Mouse (Mus musculus) T-helper 1 cell (primary cell): ENCODE measurements around the gene Acbd3.

Source experiments
- in situ Hi-C: fragments of 300-600 bp; cut with MboI, MseI; formaldehyde crosslinking; loops from one replicate; pipeline ENCODE4 v1.15.1; 2025; ENCODE audit warnings: high pct_unique_total_duplicates

Acbd3 gene

GRCm38 (mm10) chr1:180762180-180762579, 36.3 kb downstream of the Acbd3 start:
- in situ Hi-C loops: loop anchor here (5.0 kb wide), 1 partner anchor 45 kb away; no protein-coding TSS in a partner anchor

DNA sequence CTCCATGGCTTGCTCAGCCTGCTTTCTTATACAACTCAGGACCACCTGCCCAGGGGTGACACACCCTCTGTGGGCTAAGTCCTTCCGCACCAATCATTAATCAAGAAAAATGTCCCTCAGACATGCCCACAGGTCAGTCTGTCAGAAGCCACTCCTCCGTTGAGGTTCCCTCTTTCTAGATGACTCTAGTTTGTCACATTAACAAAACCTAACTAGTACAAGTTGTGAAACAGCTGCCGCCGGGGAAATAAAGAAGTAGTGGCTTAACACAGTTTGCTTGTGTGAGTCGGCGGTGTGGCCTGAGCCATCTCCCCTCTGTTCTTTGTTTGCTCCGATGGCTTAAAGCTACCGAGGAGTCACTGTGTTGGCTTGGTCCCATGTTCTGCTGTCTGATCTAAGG, 36.8 kb downstream of the Acbd3 start:
- in situ Hi-C loops: loop anchor here (5.0 kb wide), 1 partner anchor 45 kb away; no protein-coding TSS in a partner anchor

DNA sequence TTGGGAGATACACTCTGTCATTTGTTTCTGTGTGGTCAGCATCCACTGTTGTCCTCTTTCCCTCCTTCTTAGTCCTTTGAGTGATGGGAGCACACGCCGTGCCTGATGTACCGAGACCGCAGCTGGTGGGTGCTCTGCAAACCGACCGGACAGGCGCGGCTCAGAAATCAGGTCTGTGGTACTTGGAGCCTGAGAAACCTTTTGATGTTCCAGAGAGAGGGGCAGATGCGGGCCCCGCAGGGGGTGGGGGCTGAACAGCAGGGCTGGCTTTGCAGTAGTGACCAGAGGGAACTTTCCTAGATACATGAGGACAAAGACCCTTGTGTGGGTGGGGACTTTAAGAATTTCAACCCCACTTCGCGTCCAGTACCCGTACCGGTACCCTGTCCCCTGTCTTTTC, 37.5 kb downstream of the Acbd3 start:
- in situ Hi-C loops: loop anchor here (5.0 kb wide), 1 partner anchor 46 kb away; no protein-coding TSS in a partner anchor

GRCm38 (mm10) chr1:180763828-180764227, 38.0 kb downstream of the Acbd3 start:
- in situ Hi-C loops: loop anchor here (5.0 kb wide), 1 partner anchor 47 kb away; no protein-coding TSS in a partner anchor

DNA sequence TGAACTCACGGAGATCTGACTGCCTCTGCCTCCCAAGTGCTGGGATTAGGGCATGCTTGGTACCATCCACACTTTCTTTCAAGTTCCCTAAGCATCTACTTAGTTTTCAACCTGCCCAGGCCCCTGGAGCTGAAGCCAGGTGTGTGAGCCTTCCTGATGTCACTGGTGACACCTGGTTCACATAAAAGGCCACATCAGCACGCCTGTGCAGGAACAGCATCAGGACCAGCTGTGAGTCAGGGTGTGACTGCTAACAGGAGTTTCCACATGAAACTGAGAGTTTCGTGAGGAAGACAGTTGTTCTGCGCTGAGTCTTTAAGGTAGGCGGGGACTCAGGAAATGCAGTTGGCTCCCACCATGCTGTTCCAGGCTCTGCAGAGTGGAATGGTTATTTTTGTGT, 39.5 kb downstream of the Acbd3 start:
- in situ Hi-C loops: loop anchor here (5.0 kb wide), 1 partner anchor 333 kb away; no protein-coding TSS in a partner anchor

DNA sequence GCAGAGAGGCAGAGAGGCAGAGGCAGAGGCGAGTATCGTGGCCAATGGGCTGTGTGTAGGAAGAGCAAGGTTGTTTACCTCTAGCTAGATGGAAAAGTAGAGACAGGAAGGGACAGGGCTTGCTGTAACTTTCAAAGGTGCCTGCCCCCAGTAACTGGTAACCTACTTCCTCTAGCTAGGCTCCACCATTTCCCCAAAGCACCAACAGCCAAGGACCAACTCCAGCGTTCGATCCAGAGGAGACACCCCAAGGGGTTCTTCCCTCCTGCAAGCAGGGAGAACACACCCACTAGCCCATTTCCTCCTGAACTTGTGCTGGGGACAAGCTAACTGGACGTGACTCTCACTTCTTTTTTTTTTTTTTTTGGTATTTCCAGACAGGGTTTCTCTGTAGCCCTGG, 40.7 kb downstream of the Acbd3 start:
- in situ Hi-C loops: loop anchor here (5.0 kb wide), 1 partner anchor 334 kb away; no protein-coding TSS in a partner anchor

- in situ Hi-C loops: loop anchor here (5.0 kb wide), 1 partner anchor 335 kb away; no protein-coding TSS in a partner anchor
Measured at GRCm38 (mm10) chr1:180767541-180768333, 41.9 kb downstream of the Acbd3 start.

DNA sequence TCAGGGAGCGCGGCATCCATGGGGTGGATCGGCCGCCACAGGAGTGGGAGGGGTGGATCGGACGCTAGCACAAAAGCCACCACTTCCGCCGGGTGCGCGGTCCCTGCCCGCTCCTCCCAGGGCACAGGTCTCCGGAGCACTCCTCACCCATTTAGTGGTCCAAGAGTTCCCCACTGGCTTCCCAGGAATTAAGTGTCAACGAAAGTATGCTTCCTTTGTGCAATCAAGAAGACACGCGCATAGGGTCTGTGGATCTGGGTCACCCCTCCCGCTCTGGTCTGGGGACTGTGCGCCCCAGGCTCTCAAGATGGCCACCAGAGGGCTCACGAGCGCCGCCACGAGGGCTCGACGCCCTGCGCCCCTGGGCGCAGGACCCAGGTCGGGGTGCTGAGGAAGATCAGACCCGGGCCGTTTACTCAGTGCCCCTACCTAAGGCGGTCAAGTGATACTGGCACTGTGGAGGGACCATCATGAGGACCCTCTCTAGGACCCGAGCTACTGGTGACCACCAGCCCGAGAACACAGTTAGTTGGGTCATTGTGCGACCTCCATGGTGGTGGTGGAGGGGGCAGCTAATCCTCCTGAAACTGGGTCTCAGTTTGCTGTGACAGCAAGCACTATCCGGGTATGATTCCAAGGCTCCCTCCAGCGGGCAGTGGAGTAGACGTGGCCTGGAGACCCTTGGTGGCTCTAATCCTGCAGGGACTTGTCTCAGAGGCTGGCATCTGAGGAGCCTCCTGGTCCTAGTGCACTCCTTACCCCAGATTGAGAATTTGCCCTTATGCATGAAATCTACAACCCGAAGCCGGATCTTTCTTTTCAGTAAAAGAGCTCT, 42.7 kb downstream of the Acbd3 start:
- in situ Hi-C loops: loop anchor here (5.0 kb wide), 1 partner anchor 336 kb away; no protein-coding TSS in a partner anchor

- in situ Hi-C loops: no loop called here
Measured at GRCm38 (mm10) chr1:180771306-180771705, 45.5 kb downstream of the Acbd3 start.

- in situ Hi-C loops: no loop called here
Measured at GRCm38 (mm10) chr1:180771722-180772121, 45.9 kb downstream of the Acbd3 start.

GRCm38 (mm10) chr1:180772291-180772690, 46.4 kb downstream of the Acbd3 start:
- in situ Hi-C loops: no loop called here

DNA sequence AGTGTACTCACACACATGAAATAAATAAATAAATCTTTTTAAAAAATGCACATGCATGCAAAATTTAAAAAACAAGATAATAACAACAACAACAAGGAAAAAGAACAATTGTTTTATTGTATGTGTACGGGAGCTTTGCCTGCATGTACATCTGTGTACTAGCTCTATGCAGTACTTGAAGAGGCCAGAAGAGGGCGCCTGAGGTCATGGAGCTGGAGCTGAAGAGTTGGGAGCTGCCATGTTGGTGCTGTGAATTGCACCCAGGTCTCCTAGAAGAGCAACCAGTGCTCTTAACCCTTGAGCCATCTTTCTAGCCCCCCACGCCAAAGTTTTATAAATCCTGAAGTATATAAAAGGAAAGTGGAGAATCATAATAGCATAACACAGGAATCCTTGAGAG, 48.8 kb downstream of the Acbd3 start:
- in situ Hi-C loops: no loop called here

GRCm38 (mm10) chr1:180775317-180775716, 49.5 kb downstream of the Acbd3 start:
- in situ Hi-C loops: no loop called here

DNA sequence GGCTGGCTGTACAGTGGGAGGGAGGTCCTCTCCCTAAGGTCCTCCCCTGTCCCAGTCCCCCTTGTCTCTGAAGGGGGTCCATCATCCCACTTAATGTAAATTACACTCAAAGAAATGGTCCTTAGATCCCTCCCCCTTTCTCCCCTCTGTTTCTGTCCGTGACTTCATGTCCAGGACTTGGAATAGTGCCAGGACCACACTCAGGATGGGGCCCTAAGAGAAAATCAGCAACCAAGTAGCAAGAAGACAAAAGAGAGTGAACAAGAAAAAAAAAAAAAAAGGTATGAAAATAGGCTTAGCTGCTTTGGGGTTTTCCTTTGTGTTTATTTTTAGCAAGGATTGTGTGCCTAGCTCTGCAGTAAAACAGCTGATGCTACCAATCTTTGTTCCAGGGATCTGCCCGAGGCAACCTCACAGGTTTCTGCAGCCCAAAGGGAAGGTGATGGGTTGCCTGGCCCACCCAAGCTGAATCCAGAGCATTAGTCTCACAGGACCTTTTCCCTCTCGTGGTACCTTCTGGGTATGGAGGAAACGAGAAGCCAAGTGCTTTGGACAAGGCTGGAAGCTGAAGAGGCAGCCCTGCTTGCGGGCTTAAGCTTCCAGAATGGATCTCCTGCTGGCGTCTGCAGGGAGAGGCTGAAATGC, 50.1 kb downstream of the Acbd3 start:
- in situ Hi-C loops: no loop called here

DNA sequence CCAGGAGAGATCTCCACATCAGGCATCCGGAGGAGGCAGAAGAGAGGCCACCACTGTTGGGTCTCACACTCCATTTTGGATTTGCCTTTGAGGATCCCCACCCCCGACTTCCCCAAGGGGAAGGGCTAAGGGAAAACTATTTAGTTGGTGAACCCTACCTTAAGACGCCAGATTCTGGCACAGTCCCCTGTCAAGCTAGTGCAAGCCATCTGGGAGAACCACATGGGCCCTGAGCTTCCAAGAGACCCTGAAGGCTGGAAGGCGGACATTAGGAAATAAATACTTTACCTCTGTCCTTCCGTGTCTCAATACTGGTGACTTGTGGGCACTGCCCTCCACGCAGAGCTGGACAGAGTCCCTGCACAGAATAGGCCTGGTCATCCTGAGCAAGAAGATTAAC, 50.7 kb downstream of the Acbd3 start:
- in situ Hi-C loops: no loop called here

DNA sequence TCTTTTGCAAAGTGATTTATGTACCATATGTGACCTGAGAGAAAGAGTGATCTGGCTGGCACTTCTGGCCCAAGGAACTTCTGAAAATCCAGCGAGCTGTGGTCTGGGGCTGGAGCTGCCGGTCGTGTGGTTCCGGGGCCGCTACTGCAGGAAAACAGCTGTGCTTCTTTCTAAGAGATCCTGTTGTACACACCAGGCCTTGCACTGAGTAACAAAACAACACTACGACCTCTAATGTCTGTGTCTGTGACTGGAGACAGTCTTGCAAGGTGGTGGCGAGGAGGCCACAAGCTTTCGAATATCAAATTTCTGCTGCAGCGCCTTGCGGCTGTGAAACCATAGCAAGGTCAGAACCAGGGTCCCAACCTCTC, 51.4 kb downstream of the Acbd3 start:
- in situ Hi-C loops: no loop called here

- in situ Hi-C loops: no loop called here
Measured at GRCm38 (mm10) chr1:180777660-180778402, 52.0 kb downstream of the Acbd3 start.

DNA sequence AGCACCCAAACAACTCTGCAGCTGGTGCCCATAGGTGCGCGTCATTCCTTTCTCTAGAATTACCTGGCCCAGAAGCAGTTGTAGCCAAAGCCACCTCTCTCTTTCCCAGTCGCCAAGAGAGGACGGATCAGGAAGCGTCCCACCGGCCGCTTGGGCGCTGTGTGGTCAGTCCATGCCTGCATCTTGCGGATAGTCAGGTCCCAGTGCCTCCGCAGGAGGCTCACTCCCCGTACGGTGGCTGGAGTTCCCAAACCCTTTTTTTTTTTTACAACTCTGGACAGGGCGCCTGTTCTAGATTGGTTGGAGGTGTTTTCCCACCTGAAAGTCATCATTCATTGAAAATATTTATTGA, 52.5 kb downstream of the Acbd3 start:
- in situ Hi-C loops: no loop called here

DNA sequence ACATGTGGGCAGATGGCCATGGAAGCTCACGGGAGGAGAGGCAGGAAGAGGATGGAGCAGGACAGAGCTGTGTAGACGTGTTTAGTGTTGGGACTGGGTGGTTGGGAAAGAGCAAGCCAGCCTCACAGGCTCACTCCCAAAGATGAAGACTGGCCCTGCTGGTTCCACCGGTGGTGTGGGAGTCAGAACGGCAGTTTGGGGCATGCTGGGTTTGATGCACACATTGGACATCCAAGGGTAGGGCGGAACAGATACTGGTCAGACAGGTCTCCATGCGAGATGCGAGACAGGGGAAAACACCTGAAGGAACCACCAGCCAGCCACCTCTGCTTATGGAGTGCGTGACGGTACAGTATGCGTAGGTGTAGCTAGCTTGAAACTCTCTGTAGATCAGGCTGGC, 53.1 kb downstream of the Acbd3 start:
- in situ Hi-C loops: no loop called here

- in situ Hi-C loops: no loop called here
Measured at GRCm38 (mm10) chr1:180780291-180780690, 54.4 kb downstream of the Acbd3 start.

DNA sequence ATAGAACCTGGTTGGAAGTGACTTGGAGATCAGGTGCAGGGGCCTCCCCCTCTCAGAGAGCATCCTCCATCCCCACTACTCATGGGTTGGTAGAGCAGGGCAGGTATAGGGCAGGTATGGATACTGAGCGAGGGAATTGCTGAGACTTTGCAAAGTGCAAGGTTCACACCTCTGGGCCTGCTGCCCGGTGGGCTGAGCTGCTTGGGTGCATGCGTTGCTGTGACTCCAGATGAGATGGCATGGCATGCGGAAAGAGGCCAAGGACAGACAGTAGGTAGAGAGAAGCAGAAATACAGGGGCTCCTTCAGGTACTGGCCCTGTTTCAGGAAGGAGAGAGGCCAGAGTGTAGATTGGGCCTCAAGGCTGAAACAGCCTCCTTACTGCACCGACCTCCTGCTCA, 55.4 kb downstream of the Acbd3 start:
- in situ Hi-C loops: no loop called here
